Mouse (Mus musculus) yolk sac, embryonic 10.5 days (tissue): ENCODE results near the gene Ripor2.
A peak's percentile ranks its signal among the peaks of the same experiment; 100 is the strongest.

ENCODE experiments used
- DNase-seq: peaks from one replicate; pipeline ENCODE4 v3.0.0-alpha.2; 2017; ENCODE audit warnings: low spot score

The Ripor2 gene

GRCm38 (mm10) chr13:24648027-24648426 lies 66.0 kb downstream of the Ripor2 start:
- DNase-seq, result no peak

GRCm38 (mm10) chr13:24648668-24649067 lies 66.7 kb downstream of the Ripor2 start:
- no peak for DNase-seq

GRCm38 (mm10) chr13:24649099-24649498 lies 67.1 kb downstream of the Ripor2 start:
- DNase-seq, result no peak

GRCm38 (mm10) chr13:24651018-24651417 lies 69.0 kb downstream of the Ripor2 start:
- DNase-seq, result no peak

GRCm38 (mm10) chr13:24654919-24655635 lies 73.1 kb downstream of the Ripor2 start:
- no peak for DNase-seq

GRCm38 (mm10) chr13:24656719-24657497 lies 74.9 kb downstream of the Ripor2 start:
- DNase-seq, result no peak

GRCm38 (mm10) chr13:24666763-24667162 lies 84.8 kb downstream of the Ripor2 start:
- DNase-seq, result no peak

- no peak for DNase-seq
Measured at GRCm38 (mm10) chr13:24668556-24668955, 86.6 kb downstream of the Ripor2 start.

GRCm38 (mm10) chr13:24670676-24671075 lies 88.7 kb downstream of the Ripor2 start:
- DNase-seq, result no peak

GRCm38 (mm10) chr13:24679027-24679680 lies 97.2 kb downstream of the Ripor2 start:
- no peak for DNase-seq

GRCm38 (mm10) chr13:24680951-24681350 lies 99.0 kb downstream of the Ripor2 start:
- DNase-seq, result no peak

GRCm38 (mm10) chr13:24682346-24682745 lies 100.4 kb downstream of the Ripor2 start:
- no peak for DNase-seq

GRCm38 (mm10) chr13:24684503-24684902 lies 102.5 kb downstream of the Ripor2 start:
- no peak for DNase-seq

GRCm38 (mm10) chr13:24685846-24686245 lies 103.9 kb downstream of the Ripor2 start:
- DNase-seq, result no peak

GRCm38 (mm10) chr13:24686705-24687665 lies 105.0 kb downstream of the Ripor2 start:
- DNase-seq, result peak; percentile 44

GRCm38 (mm10) chr13:24693312-24693711 lies 111.3 kb downstream of the Ripor2 start:
- DNase-seq, result no peak

- no peak for DNase-seq
Measured at GRCm38 (mm10) chr13:24698746-24699145, 116.8 kb downstream of the Ripor2 start.

GRCm38 (mm10) chr13:24702128-24702527 lies 120.1 kb downstream of the Ripor2 start:
- no peak for DNase-seq

- DNase-seq, result no peak
Measured at GRCm38 (mm10) chr13:24709656-24710396, 127.8 kb downstream of the Ripor2 start.

GRCm38 (mm10) chr13:24710968-24711367 lies 129.0 kb downstream of the Ripor2 start:
- no peak for DNase-seq

- DNase-seq, result no peak
Measured at GRCm38 (mm10) chr13:24712581-24713130, 130.7 kb downstream of the Ripor2 start.
